Comparison of ENCODE assay signal across 12 mouse cellular contexts in the genomic region with DNA sequence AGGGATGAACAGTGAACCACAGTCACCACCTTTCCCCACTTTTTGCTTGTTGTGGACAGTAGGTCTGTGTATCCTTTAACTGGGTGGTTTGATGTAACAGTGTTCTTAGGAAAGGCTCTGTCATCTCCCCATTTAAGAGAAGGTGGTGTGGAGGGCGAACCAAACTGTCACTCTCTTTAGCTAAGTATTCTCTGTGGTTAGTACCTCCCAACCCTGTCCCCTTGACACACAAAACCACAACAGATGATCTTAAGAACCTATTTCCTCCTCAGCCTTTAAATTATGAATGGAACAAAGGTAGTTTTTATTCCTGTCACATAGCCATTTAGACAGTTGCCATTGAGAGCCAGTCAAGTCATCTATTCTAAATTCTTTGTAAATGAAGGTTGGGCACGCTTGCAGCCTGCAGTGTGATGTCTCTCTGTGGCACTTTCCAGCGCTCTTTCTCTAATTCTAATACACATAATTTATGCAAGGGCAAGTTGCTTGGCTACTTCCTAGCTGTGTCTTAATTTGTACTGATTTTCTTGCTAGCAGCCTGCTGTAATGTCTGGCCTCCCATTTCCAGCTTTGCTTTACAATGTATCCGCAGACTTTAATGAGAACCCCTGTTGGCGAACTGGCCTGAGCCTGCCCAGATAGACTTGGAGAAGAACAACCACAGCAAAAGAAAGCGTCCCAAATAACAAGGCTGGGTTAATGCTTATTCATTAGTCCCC. TPM values are rescaled to one million over a fixed set of nuclear protein-coding genes. Genes with fewer than 3 reads are reported as not detected.
DNase-seq lines count a peak whose midpoint lies in the region; ATAC-seq and TF ChIP-seq lines count a peak whose summit lies in the region.
"Had no signal": no experiment of that assay in that cellular context is flagged by ENCODE, and none has a peak within 500 bp of the region (broad histone marks: within the 10 kb centered on the region; RNA-seq: fewer than 3 reads in every experiment).

No protein-coding gene starts in this region.

- DNase-seq in liver, postnatal 0 days = no peak
- DNase-seq in liver = no peak
- DNase-seq in hindbrain, embryonic 14.5 days (ENCODE audit: low spot score) = no peak
- DNase-seq in midbrain, postnatal 0 days (ENCODE audit: low spot score) = peak; percentile 52
- no peak for DNase-seq in gastrocnemius, postnatal 14 days
- no peak for DNase-seq in left cerebral cortex, postnatal 10 days (ENCODE audit: extremely low spot score in 1 of 2, low spot score in 2 of 2)
- DNase-seq in kidney, postnatal 10 days = no peak
- DNase-seq: cerebellum, adult 11 months; gastrocnemius, postnatal 36 days; kidney, postnatal 25 days had no signal

- no peaks in the 10 kb centered on the region for H3K9me3 ChIP-seq in liver, postnatal 0 days (ENCODE audit: low read length)
- H3K9me3 ChIP-seq in hindbrain, embryonic 14.5 days (ENCODE audit: control insufficient read depth, low read length) = no peaks in the 10 kb centered on the region
- H3K9me3 ChIP-seq in midbrain, postnatal 0 days (ENCODE audit: low read length) = no peaks in the 10 kb centered on the region
- H3K9me3 ChIP-seq: embryonic facial prominence, embryonic 13.5 days had no signal

- 0 out of 2 replicates have a peak overlapping the region, but pooled peaks have one; percentile 3 for H3K4me2 ChIP-seq in liver, postnatal 0 days (ENCODE audit: low read depth, low read length)
- H3K4me2 ChIP-seq in hindbrain, embryonic 14.5 days (replicated peaks) = no peak overlapping the region
- no peak overlapping the region for H3K4me2 ChIP-seq in midbrain, postnatal 0 days (ENCODE audit: low read depth, low read length, poor library complexity, severe bottlenecking)
- H3K4me2 ChIP-seq: embryonic facial prominence, embryonic 13.5 days had no signal

- H3K4me1 ChIP-seq in liver, postnatal 0 days (ENCODE audit: insufficient read depth) = peaks cover 61% of the 10 kb centered on the region
- H3K4me1 ChIP-seq in hindbrain, embryonic 14.5 days (replicated peaks; ENCODE audit: control insufficient read depth, insufficient read depth, low read length) = peaks cover 6% of the 10 kb centered on the region; the same call in 1 of the 2 replicates
- H3K4me1 ChIP-seq in midbrain, postnatal 0 days (ENCODE audit: insufficient read depth, low read length) = peaks cover 8% of the 10 kb centered on the region; the same call in 1 of the 2 replicates
- H3K4me1 ChIP-seq: embryonic facial prominence, embryonic 13.5 days had no signal

- no peak overlapping the region for H3K4me3 ChIP-seq in liver, postnatal 0 days (ENCODE audit: low read depth, low read length)
- no peak overlapping the region for H3K4me3 ChIP-seq in hindbrain, embryonic 14.5 days (replicated peaks; ENCODE audit: low read length)
- H3K4me3 ChIP-seq in midbrain, postnatal 0 days (ENCODE audit: low read depth, low read length) = no peak overlapping the region
- H3K4me3 ChIP-seq: embryonic facial prominence, embryonic 13.5 days had no signal

- no peak for TF ChIP-seq CTCF in liver, postnatal 0 days (IDR thresholded peaks at IDR 0.05; ENCODE audit: low read depth)
- TF ChIP-seq CTCF in midbrain, postnatal 0 days (IDR thresholded peaks at IDR 0.05) = no peak

- peak overlapping the region; percentile 94 for H3K27ac ChIP-seq in liver, postnatal 0 days (ENCODE audit: low read depth)
- no peak overlapping the region for H3K27ac ChIP-seq in hindbrain, embryonic 14.5 days
- no peak overlapping the region for H3K27ac ChIP-seq in midbrain, postnatal 0 days (ENCODE audit: low read depth, low read length)

- no peaks in the 10 kb centered on the region for H3K36me3 ChIP-seq in liver, postnatal 0 days (replicated peaks; ENCODE audit: insufficient read depth, low read length)
- H3K36me3 ChIP-seq in hindbrain, embryonic 14.5 days (replicated peaks; ENCODE audit: control insufficient read depth, insufficient read depth) = no peaks in the 10 kb centered on the region
- no peaks in the 10 kb centered on the region for H3K36me3 ChIP-seq in midbrain, postnatal 0 days (ENCODE audit: insufficient read depth, low read length)
- H3K36me3 ChIP-seq: embryonic facial prominence, embryonic 13.5 days had no signal

- intact Hi-C loops in gastrocnemius, postnatal 14 days (cut with DNase I; ENCODE audit: low total_unique reads) = no loop called here
- intact Hi-C loops in left cerebral cortex, postnatal 10 days (cut with DNase I) = no loop called here

- no peak for ATAC-seq in liver, postnatal 0 days
- ATAC-seq in common myeloid progenitor, adult 5-6 weeks (replicated peaks; ENCODE audit: low read depth, poor library complexity, severe bottlenecking) = peak; percentile 38
- ATAC-seq in hindbrain, embryonic 14.5 days (ENCODE audit: low FRiP score) = peak; percentile 75; the same call in 1 of the 2 replicates
- ATAC-seq in midbrain, postnatal 0 days (ENCODE audit: low FRiP score) = 0 out of 2 replicates have a peak, but pooled peaks have one; percentile 49

- 62% methylated on average over 6 of the region's 6 CpGs for WGBS in liver, postnatal 0 days (ENCODE audit: insufficient replicate concordance)
- 36% methylated on average over 6 of the region's 6 CpGs for WGBS in hindbrain, embryonic 14.5 days
- whole genome bisulfite sequencing in midbrain, postnatal 0 days = 40% methylated on average over 6 of the region's 6 CpGs

- no peak overlapping the region for H3K9ac ChIP-seq in liver, postnatal 0 days (replicated peaks)
- no peak overlapping the region for H3K9ac ChIP-seq in hindbrain, embryonic 14.5 days
- H3K9ac ChIP-seq in midbrain, postnatal 0 days (replicated peaks; ENCODE audit: low read length, poor library complexity, severe bottlenecking) = no peak overlapping the region
- H3K9ac ChIP-seq: embryonic facial prominence, embryonic 13.5 days had no signal

- H3K27me3 ChIP-seq in liver, postnatal 0 days (ENCODE audit: insufficient read depth, low read length) = no peaks in the 10 kb centered on the region
- no peaks in the 10 kb centered on the region for H3K27me3 ChIP-seq in hindbrain, embryonic 14.5 days (ENCODE audit: control insufficient read depth, insufficient read depth, low read length)
- no peaks in the 10 kb centered on the region for H3K27me3 ChIP-seq in midbrain, postnatal 0 days (ENCODE audit: insufficient read depth, low read length)
- H3K27me3 ChIP-seq: embryonic facial prominence, embryonic 13.5 days had no signal

- no peak for TF ChIP-seq EP300 in liver, postnatal 0 days (IDR thresholded peaks at IDR 0.05; ENCODE audit: low read depth)

RNA-seq across cellular contexts. Expression of a gene that starts 23.8 kb away (rescaled TPM):
- polyA plus RNA-seq in liver, postnatal 0 days (2015; fragmentation: Nextera tagmentation; extraction: Ambion mirVana) = 18.8 and 19.0 TPM in 2 replicates
- total RNA-seq in common myeloid progenitor, adult 5-6 weeks (2017) = 11.5 and 12.8 TPM in 2 replicates
- polyA plus RNA-seq in hindbrain, embryonic 14.5 days (2014; fragmentation: Nextera tagmentation; extraction: Ambion mirVana) = 4.2 and 7.5 TPM in 2 replicates
- 11.5 and 22.1 TPM in 2 replicates for total RNA-seq in midbrain, postnatal 0 days (2014; rRNA removed)
- polyA plus RNA-seq in midbrain, postnatal 0 days (2015; fragmentation: Nextera tagmentation; extraction: Ambion mirVana) = 4.8 and 6.3 TPM in 2 replicates
- 10 to 100 TPM; 10.9 to 19.9 TPM for total RNA-seq in gastrocnemius, postnatal 14 days (2021)
- total RNA-seq in left cerebral cortex, postnatal 10 days (2021) = 10 to 100 TPM; 11.7 to 12.6 TPM

RNA-seq across cellular contexts. Expression of a gene that starts 24.0 kb away (rescaled TPM):
- polyA plus RNA-seq in liver, postnatal 0 days (2015; fragmentation: Nextera tagmentation; extraction: Ambion mirVana) = 11.8 and 13.1 TPM in 2 replicates
- total RNA-seq in common myeloid progenitor, adult 5-6 weeks (2017) = 1.8 and 2.7 TPM in 2 replicates
- polyA plus RNA-seq in hindbrain, embryonic 14.5 days (2014; fragmentation: Nextera tagmentation; extraction: Ambion mirVana) = 6.8 and 8.8 TPM in 2 replicates
- 6.6 and 6.9 TPM in 2 replicates for total RNA-seq in midbrain, postnatal 0 days (2014; rRNA removed)
- polyA plus RNA-seq in midbrain, postnatal 0 days (2015; fragmentation: Nextera tagmentation; extraction: Ambion mirVana) = 5.1 and 6.0 TPM in 2 replicates
- 1 to 10 TPM; 5.7 to 7.1 TPM for total RNA-seq in gastrocnemius, postnatal 14 days (2021)
- total RNA-seq in left cerebral cortex, postnatal 10 days (2021) = 1 to 10 TPM; 5.7 to 6.5 TPM
